11 mouse cellular contexts compared by ENCODE assay signal in genomic region chr2:57111791-57112538, GRCm38 (mm10). TPM values are rescaled to one million over a fixed set of nuclear protein-coding genes. Genes with fewer than 3 reads are reported as not detected.
DNase-seq lines count a peak whose midpoint lies in the region; ATAC-seq lines count a peak whose summit lies in the region.
"Had no signal": no experiment of that assay in that cellular context is flagged by ENCODE, and none has a peak within 500 bp of the region (broad histone marks: within the 10 kb centered on the region; RNA-seq: fewer than 3 reads in every experiment).

No protein-coding gene starts in this region.

- H3K4me3 ChIP-seq in heart, embryonic 14.5 days (ENCODE audit: control insufficient read depth in 1 of 2, insufficient read depth in 1 of 2, low read depth in 1 of 2, low read length in 2 of 2), result peak overlapping the region in 1 of 2 experiments; percentile 13; a peak in 2 of 4 replicates
- peak overlapping the region; percentile 25 for H3K4me3 ChIP-seq in hindbrain, embryonic 10.5 days
- H3K4me3 ChIP-seq in midbrain, embryonic 12.5 days, result peak overlapping the region; percentile 80
- H3K4me3 ChIP-seq: liver, embryonic 13.5 days; stomach, embryonic 15.5 days had no signal

- H3K27ac ChIP-seq in heart, embryonic 14.5 days (replicated peaks in 1 of 2; ENCODE audit: control insufficient read depth in 1 of 2, insufficient read depth in 1 of 2, low read depth in 2 of 2, low read length in 2 of 2), result no peak overlapping the region
- H3K27ac ChIP-seq in hindbrain, embryonic 10.5 days, result no peak overlapping the region
- 0 out of 2 replicates have a peak overlapping the region, but pooled peaks have one; percentile 39 for H3K27ac ChIP-seq in midbrain, embryonic 12.5 days (replicated peaks)
- H3K27ac ChIP-seq: liver, embryonic 13.5 days; stomach, embryonic 15.5 days had no signal

- peaks cover 3 to 13% of the 10 kb centered on the region in 2 experiments; a peak in 1 of 4 replicates for H3K4me1 ChIP-seq in heart, embryonic 14.5 days (ENCODE audit: control insufficient read depth in 2 of 2, insufficient read depth in 2 of 2, low read length in 2 of 2)
- H3K4me1 ChIP-seq in hindbrain, embryonic 10.5 days (replicated peaks), result peaks cover 66% of the 10 kb centered on the region
- H3K4me1 ChIP-seq in midbrain, embryonic 12.5 days, result peaks cover 52% of the 10 kb centered on the region

- no peak overlapping the region for H3K9ac ChIP-seq in heart, embryonic 14.5 days (ENCODE audit: low read length)
- H3K9ac ChIP-seq in midbrain, embryonic 12.5 days (replicated peaks), result peak overlapping the region; percentile 41; the same call in 1 of the 2 replicates
- H3K9ac ChIP-seq: liver, embryonic 13.5 days; stomach, embryonic 15.5 days had no signal

- ATAC-seq in heart, embryonic 14.5 days (ENCODE audit: insufficient number of reproducible peaks, insufficient read depth, low FRiP score, low read depth), result no peak
- ATAC-seq in midbrain, embryonic 12.5 days (ENCODE audit: low FRiP score, low read depth), result no peak
- ATAC-seq in frontal cortex, adult (ENCODE audit: low TSS enrichment), result no peak
- ATAC-seq: inflammation-experienced regulatory T-cells, adult 6 months had no signal

- peaks cover 7% of the 10 kb centered on the region for H3K9me3 ChIP-seq in heart, embryonic 14.5 days (ENCODE audit: control insufficient read depth, low read length)
- H3K9me3 ChIP-seq in hindbrain, embryonic 10.5 days, result no peaks in the 10 kb centered on the region; the same call in 1 of the 2 replicates
- no peaks in the 10 kb centered on the region for H3K9me3 ChIP-seq in midbrain, embryonic 12.5 days
- H3K9me3 ChIP-seq: liver, embryonic 13.5 days; stomach, embryonic 15.5 days had no signal

- no peak for DNase-seq in heart, postnatal 14 days
- DNase-seq in ZHBTc4 (ENCODE audit: low read depth, low spot score) (peak; percentile 41), adipocyte (ENCODE audit: low spot score) (no peak)
- peak; percentile 34 for DNase-seq in hindbrain, embryonic 10.5 days (ENCODE audit: low spot score)
- DNase-seq in spleen, postnatal 4 days (ENCODE audit: low spot score in 2 of 2), result no peak
- DNase-seq: liver, embryonic 13.5 days had no signal

- 9% methylated on average over 38 of the region's 38 CpGs for WGBS in heart, embryonic 14.5 days
- 2% methylated on average over 38 of the region's 38 CpGs for WGBS in hindbrain, embryonic 10.5 days
- WGBS in midbrain, embryonic 12.5 days, result 5% methylated on average over 38 of the region's 38 CpGs

- peak overlapping the region; percentile 30 for H3K4me2 ChIP-seq in heart, embryonic 14.5 days (ENCODE audit: low read length)
- H3K4me2 ChIP-seq in midbrain, embryonic 12.5 days (replicated peaks), result peak overlapping the region; percentile 96
- H3K4me2 ChIP-seq: liver, embryonic 13.5 days; stomach, embryonic 15.5 days had no signal

- peaks cover 71% of the 10 kb centered on the region for H3K27me3 ChIP-seq in heart, embryonic 14.5 days (ENCODE audit: control insufficient read depth, insufficient read depth, low read length)
- H3K27me3 ChIP-seq in hindbrain, embryonic 10.5 days (ENCODE audit: insufficient read depth, poor library complexity, severe bottlenecking), result peaks cover 85% of the 10 kb centered on the region
- peaks cover 93% of the 10 kb centered on the region for H3K27me3 ChIP-seq in midbrain, embryonic 12.5 days

- H3K36me3 ChIP-seq in heart, embryonic 14.5 days (ENCODE audit: control insufficient read depth, insufficient read depth, low read length), result no peaks in the 10 kb centered on the region
- no peaks in the 10 kb centered on the region for H3K36me3 ChIP-seq in hindbrain, embryonic 10.5 days
- H3K36me3 ChIP-seq in midbrain, embryonic 12.5 days, result no peaks in the 10 kb centered on the region
- H3K36me3 ChIP-seq: liver, embryonic 13.5 days; stomach, embryonic 15.5 days had no signal

- intact Hi-C loops in heart, postnatal 14 days (cut with DNase I), result no loop called here

RNA-seq across cellular contexts. Expression of gene Nr4a2, which starts 11.8 kb away (rescaled TPM):
- 1.9 and 2.4 TPM in 2 replicates for polyA plus RNA-seq in heart, embryonic 14.5 days (2014; fragmentation: Nextera tagmentation; extraction: Ambion mirVana)
- 1 to 10 TPM; 1.7 to 1.9 TPM for total RNA-seq in heart, postnatal 14 days (2021)
- polyA plus RNA-seq in hindbrain, embryonic 10.5 days (2016; fragmentation: Nextera tagmentation; extraction: Ambion mirVana), result 6.0 and 9.6 TPM in 2 replicates
- polyA plus RNA-seq in midbrain, embryonic 12.5 days (2016; fragmentation: Nextera tagmentation; extraction: Ambion mirVana), result 31.4 and 35.2 TPM in 2 replicates

Comparison
In these comparisons a context has a peak if more than half of its experiments do, and no peak if none do; other contexts are left out.
1. DNase-seq: peak in ZHBTc4 (single experiment) and hindbrain, embryonic 10.5 days (single experiment); none in heart, postnatal 14 days (0 of 2), adipocyte (single experiment) and spleen, postnatal 4 days (0 of 2).